Mouse (Mus musculus) testis, postnatal 10 days (tissue): ENCODE measurements at regions not wholly inside any gene's neighbourhood (a gene's known extent, or its start where the extent isn't known, plus 50 kb on each side); places are given as distances from the start of the nearest gene placed in this dataset.

Source experiments
- DNase-seq: peaks from one replicate; pipeline ENCODE4 v3.0.0; 2021; ENCODE audit warnings: low spot score

DNA sequence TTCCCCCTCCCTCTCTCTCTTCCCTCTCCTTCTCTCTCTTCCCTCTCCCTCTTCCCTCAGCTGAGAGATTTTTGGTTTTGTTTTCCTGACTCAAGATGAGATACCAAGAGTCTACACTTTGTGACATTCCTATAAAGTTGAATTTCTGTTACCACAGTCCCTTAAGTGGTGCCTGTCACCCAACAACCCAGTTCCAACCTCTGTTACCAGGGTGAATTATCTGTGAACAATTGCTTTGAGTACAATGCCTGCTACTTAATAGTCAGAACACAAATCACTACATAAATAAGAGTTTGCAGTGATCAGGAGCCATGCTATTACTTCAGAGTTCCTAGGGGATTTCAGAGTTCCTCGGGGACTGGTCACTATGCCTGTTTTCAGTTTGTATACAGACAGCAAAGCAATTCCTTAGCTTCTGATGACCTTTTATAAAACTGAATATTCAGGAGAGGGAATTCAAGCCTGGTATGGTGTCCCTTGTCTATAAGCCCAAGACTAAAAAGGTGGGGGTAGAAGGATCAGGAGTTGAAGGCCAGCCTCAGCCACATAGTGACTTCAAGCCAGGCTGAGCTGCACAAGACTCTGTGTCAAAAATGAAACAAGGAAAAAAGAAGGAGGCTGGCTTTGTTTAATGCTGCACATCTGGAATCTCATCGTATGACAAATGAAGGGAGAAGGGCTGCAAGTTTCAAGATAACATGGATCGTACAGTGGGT is 99.2 kb upstream of the F13a1 start:
- DNase-seq: no peak

DNA sequence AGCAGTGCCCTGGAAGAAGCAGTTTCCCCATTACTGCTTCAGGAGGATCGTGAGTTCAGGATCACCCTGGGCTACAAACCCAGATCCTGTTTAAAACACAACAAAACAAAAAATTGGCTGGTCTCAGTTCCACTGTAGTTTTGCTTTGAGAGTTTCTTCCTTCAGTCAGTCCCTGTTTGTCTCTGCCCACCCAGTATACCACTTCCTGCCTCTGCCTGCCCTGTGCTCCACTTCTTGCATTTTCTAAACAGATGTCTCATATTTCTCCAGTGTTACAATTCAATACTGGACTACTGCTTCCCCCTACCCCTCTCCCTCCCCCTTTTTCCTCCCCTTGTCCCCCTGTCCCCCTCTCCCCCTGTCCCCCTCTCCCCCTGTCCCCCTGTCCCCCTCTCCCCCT is 98.6 kb upstream of the F13a1 start:
- DNase-seq: no peak

DNA sequence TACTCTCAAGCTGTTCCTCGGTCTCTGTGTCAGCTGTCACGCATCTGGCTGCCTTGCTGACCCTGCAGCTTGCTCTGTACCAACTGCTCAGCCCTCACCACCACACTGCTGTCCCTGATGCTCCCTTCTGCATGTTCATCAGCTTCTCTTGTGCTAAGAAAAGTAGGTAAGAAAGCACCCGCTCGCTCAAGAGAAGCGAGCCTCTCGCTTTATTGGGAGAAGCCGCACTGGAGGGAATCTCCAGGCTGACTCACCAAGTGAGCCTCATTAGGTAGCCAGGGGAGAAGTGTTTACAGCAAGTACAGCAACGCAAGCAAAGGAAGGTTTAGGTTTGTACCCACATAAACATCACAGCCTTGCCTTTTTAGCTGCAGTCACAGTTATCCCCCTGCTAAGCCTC is 97.7 kb upstream of the F13a1 start:
- no peak for DNase-seq

- no peak for DNase-seq
Observed at GRCm38 (mm10) chr13:37142812-37143211, 92.8 kb upstream of the F13a1 start.

DNA sequence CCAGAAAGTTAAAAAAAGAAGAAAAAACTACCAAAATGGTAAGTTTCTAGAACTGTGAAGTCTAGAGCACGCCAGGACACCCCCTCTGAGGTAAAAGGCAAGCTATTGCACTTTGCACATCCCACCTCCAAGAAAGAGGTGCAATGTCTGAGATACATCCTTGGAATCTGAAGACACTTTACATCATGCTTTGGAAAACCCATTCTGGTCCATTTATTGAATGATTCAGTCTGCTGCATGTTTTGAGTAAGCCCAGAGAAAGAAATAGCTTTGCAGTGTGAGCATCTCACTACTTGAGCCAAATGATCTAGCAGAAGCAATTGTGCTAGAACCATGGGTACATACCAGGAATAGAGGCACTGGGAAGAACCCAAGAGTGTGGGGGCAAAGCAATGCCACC is 85.1 kb upstream of the F13a1 start:
- DNase-seq: no peak

GRCm38 (mm10) chr13:37134518-37134917 is 84.5 kb upstream of the F13a1 start:
- DNase-seq: no peak

DNA sequence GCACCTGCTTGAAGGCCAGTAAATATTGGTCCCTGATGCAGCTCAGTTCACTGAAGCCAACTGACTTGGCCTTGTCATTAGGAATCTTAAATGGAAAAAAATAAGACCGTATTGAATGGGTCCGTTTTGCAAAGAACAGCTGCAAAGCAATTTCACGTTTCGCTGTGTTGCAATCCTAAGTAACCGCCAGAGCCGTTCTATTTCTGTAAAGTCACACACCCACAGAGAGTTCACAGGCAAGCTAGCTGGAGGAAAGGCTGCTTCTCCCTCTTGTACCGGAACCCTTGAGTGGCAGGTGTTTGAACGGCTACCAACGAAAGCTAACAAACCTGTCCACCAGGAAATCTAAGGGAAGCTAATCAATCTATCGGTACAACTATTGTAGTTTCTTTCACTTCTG is 80.6 kb upstream of the F13a1 start:
- DNase-seq: no peak

DNA sequence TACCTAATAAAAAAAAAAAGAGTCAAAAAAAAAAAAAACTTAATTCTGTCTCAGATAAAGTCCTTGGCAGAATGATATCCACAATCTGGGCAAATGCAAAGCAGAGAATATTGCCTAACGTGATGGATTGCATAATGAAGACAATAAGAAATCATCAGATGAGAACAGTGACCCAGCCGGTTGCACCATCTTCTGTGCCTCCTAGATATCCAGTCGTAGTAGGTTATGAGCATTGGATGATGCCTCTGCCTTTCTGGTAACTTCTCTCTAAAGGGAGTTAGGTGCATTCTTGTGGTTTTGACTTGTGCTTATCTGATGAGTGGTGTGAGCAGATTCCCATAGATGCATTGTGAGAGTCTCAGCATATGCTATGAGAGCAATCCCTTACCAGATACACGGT is 71.6 kb upstream of the F13a1 start:
- DNase-seq: no peak

DNA sequence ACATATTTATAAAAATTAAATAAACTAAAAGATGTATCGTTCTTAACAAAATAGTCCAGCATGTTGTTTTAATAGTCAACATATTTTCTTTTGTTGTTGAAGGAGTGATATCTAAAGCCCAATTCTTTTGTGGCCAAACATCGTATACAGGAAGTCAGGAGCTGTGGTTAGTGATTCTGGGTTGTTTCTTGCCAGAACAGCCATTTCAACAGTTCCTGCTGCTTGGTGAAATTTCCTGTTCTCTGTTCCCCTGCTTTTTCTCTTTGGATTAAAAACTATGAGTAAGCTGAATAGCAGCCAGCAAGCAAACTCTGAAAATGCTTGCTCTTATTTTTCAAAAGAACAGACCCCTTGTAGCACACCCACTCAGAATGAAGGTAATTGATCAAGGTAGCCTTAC is 70.2 kb upstream of the F13a1 start:
- DNase-seq: no peak

DNA sequence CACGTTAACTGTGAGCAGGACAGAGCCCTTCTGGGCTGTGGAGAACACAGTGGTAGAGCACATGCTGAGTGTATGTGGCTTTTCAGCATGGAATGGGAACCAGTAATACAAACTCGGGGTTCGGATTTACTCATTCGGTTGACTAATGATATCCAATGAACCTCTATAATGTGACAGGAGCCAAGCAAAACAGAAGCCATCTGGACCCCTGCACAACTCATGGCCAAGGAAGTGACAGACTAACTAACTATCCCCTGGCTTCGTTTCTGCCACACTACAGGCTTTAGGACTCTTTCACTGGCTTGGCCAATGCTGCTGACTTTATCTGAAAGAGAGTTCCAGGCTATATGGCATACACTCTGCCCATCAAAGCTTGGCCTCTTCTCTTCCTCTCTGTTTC is 64.3 kb upstream of the F13a1 start:
- DNase-seq: no peak

DNA sequence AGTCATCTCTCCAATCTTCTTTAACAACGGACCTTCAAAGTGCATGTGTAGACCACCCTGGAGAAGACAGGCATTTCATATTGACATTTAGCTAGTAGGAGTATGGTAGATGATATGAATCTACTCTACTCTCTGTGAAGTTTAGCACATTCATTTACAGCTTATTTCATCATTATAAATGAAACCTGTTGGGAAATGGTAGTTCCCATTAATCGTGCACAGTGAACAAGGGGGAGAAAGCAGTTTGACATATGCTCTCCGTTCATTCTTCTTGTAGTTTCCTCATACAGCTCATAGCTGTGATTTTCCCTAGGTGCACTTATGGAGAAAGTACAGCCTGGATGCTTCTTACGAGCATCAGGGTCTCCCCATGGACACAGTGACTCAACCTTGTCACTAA is 61.7 kb upstream of the F13a1 start:
- no peak for DNase-seq

- no peak for DNase-seq
Observed at GRCm38 (mm10) chr13:37107721-37108120, 57.7 kb upstream of the F13a1 start.

- no peak for DNase-seq
Observed at GRCm38 (mm10) chr13:37106009-37106408, 56.0 kb upstream of the F13a1 start.

GRCm38 (mm10) chr13:37104410-37105294 is 54.6 kb upstream of the F13a1 start:
- no peak for DNase-seq

DNA sequence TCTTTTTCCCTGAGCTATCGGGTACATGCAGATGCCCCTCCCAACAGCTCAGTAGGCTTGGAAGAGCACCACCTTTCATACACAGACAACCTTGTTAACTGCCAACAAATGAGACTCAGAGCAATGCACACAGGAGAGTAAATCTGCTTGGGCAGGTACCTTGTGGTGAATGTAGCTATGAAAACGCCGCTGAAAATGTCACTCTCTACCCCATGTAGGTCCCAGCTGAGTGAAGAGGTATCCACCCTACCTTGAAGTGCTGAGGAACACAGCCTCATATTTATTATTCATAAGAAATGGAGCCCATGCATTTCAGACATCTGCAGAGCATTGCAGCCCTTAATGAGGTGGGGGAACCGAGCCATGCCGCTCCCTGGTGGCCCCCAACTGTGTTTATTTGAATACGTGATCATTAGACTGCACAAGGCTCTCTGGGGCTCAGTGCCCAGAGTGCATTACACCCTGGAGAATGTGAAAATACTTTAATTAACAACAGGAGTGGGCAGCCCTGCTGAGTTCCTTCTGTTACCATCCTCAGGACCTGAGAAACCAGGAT is 53.8 kb upstream of the F13a1 start:
- DNase-seq: no peak

GRCm38 (mm10) chr13:37101755-37102154 is 51.7 kb upstream of the F13a1 start:
- no peak for DNase-seq
